Mouse (Mus musculus): Measurements from ENCODE around the gene Zfand3. TPM values are rescaled to one million over a fixed set of nuclear protein-coding genes. Genes with fewer than 3 reads are reported as not detected.
A peak's percentile ranks its signal among the peaks of the same experiment; 100 is the strongest.

The Zfand3 gene
- polyA plus RNA-seq, 1 experiment: 166 TPM

DNA sequence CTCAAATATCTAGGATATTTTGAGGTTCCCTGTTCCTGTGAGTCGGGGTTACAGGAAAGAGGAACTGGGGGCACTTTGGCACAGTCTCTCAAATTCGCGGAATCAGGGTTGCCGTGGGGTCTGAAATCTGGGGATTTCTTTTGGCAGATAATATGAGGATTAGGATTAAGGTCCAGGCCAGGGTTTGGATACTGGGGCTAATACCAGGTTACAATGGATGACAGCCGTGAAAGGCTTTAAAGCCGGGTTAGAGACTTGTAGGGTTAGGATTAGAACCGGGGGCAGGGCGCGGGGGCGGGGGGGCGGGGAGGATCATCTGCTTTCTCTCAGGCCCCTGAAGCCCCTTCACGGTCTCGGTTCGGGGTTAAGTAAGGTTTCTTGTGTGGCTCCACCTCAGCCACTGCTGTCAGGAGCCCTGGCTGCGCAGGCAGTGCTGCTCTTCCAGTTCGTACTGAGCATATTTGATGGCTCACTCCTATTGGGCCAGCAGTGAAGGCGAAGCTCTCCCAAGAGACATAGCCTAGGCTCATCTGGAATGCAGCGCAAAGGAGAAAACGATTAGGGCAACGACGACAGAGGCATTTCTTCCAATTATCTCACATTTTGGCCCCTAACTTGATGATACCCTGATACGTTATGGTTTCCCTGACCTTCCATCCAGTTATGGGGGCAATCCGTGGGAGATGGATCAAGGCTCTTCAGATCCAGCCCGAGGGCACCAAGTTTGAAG lies 5.8 kb upstream of the Zfand3 start:
- no peak for DNase-seq (ENCODE audit: low read depth)

DNA sequence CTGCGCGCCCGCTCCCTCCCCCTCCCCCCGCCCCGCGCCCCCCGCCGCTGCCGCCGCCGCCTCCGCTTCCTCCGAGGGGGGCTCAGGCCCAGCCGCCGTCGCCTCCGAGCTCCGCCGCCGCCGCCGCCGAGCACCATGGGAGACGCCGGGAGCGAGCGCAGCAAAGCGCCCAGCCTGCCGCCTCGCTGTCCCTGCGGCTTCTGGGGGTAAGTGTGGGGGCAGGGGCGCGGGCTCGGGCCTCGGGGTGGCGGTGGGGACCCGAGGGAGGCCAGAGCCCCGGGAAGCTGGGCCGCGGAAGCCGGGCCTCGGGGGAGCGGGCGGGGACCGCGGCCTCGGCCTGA lies 540 bp downstream of the Zfand3 start:
- DNase-seq (ENCODE audit: low read depth): no peak

DNA sequence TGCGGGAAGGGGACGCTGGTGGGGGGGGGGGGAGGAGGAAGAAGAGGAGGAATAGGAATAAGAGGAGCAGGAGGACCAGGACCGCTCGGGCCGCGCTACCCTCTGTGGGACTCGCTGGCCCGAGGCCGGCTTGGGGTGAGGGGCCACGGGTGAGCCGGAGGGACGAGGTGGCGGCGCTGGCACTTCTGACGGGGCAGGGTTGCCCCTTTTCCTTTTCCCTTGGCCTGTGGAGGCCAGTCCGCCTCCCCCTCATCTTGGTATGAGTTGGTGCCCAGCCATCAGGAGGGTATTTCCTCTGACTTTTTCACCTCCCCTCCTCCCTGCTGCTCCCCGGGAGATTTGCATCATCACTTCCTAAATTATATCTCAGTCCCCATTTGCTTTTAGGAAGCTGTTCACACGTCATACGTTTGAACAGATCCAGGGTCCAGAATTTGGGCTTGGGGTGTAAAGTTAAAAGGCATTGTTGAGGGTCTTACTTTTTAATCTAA lies 963 bp downstream of the Zfand3 start:
- DNase-seq (ENCODE audit: low read depth): no peak

DNA sequence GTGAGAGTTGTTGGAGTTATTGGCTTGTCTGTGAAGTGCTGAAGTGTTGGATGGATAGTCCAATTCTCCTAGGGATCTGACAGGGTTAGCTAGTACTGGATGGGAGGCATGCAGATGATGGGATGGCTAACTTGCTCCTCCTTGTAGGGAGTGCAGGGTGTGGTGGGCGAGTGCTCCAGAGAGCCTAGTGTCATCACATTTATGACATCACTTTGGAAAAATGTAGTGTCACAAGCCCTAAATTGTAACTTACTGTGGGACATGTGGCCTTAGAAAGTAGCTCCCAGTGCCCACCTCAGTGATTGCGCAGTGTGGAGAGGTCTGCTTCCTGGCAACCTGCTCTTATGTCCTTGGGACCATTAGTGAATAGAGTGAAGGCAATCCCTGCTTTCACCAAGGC lies 2.3 kb downstream of the Zfand3 start:
- DNase-seq (ENCODE audit: low read depth): no peak

DNA sequence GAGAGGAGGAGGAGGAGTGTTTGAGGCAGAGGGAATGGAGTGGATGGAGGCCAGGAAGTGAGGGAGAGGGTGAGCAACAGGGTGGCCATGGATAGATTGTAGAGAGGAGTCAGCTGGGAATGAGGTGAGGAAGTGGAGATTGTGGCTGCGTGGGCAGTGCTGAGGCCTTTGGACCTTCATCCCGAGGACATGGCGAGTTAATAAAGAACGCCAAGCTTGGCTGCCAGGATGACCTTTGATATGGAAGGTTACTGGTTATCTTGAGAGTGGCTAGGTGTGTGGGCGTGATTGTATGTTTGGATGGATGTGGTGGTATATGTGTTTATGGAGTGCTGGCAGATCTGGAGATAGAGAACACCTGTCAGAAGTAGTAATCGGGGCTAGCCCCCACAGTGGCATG lies 3.4 kb downstream of the Zfand3 start:
- DNase-seq (ENCODE audit: low read depth): no peak

DNA sequence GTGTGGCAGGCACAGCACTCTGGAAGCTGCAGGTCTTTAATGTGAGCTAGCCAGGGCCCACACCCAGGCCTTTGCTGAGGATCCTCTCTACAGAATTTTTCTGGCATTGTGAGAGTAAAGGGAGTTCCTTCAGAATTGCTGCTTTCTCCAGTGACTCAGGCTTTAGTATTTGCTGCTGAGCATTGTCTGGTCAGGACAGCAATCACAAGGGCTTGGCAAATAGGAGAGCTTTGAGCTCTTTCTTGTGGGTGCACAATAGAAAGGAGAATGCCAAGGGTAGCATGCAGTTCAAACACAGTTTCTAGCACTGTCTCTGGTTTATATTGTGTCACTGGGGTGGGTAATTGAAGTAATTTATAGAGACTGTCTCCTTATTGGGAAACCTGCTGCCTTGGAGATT lies 3.9 kb downstream of the Zfand3 start:
- no peak for DNase-seq (ENCODE audit: low read depth)

DNA sequence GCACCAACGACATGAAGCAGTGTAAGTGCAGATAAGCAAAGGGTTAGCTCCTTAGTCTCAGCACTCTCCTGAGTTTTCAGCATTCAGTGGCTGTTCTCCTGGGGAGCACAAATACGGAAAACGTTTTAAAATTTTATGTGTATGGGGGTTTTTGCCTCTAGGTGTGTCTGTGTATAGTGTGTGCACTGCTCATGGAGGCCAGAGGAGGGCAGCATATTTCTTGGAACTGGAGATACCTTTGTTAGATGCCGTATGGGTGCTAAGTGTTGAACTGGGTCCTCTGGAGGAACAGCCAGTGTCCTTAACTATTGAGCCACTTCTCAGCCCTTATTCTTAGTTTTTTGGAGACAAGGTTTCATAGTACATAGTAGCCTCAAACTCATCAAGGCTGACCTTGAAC lies 10.1 kb downstream of the Zfand3 start:
- DNase-seq (ENCODE audit: low read depth): no peak

DNA sequence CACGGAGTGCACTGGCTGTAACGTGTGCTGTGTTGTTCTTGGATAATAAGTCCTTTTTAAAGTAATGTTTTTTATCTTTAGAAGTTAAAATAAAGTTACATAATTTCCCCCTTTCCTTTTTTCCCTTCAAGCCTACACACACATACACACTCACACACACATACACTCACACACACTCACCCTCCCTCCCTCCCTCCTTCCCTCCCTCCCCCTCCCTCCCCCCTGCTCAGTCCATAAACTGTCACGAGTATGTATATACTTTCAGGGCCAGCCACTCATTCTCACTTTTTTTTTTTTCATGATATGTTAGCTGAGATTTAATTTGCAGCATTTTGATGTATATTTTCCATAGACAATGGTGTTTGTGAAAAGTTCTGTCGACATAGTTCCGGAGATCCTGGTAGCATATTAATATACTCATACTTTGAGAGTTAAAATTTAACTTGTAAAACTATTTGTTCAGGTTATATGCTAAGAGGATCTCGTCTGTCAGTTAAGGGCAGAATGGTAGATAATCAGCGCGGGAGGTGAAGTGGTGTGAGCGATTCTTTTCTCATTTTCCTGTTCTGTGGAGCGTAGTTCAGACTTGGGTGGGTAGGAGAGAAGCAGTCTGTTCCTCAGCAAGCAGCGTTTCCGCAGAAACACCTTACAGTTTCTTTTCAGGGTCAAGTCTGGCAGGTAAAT lies 14.5 kb downstream of the Zfand3 start:
- no peak for DNase-seq (ENCODE audit: low read depth)

DNA sequence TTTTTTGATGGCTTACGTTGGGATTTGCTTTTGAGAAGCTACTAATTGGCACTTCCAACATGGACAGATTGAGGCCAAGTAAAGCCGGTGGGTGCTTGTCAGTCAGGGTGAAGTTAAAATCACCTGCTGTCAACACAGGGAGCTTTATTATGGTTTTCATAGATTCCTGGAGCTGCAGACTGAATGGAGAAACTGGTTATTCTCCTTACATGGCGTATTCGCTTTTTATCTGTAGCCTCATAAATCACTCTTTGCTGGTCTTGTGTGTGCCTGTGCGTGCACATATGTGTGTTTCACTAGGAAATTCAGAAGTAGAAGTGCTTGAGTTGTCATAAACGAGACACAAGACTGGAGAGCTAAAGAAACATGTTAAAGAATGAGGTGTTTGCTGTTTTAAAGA lies 15.4 kb downstream of the Zfand3 start:
- no peak for DNase-seq (ENCODE audit: low read depth)

DNA sequence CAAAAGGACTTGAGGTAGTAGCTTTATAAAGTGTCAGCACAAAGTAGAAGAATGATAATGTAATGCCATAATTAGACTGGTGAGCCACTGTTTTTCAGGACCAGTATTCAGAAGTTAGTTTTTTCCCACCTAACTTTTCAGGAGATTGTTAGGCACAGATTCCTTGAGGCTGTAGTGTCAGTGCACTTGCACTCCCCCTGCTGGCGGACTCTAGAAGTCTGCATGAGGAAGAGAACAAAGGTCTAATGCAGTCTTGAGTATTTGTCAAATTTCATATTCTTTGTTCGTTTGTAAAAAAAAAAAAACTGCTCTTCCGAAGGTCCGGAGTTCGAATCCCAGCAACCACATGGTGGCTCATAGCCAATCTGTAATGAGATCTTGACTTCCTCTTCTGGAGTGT lies 20.1 kb downstream of the Zfand3 start:
- no peak for DNase-seq (ENCODE audit: low read depth)

DNA sequence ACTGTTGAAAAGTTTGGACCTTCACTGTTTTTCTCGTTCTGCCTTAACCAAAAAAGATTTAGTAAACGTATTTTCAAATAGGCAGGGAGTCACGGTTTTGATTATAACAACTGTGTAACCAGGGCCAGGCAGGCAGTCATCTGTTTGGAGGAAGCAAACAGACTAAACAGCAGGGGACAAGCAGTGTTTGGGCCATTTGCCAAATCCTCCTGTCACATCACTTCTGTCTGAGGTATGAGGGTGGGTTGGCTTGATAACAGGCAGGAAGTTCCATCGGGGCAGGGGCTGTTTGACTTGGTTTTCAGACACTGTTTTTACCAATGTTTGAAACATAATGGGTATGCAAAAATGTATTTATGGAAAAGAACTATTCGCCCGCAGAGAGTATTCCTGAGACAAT lies 22.1 kb downstream of the Zfand3 start:
- no peak for DNase-seq (ENCODE audit: low read depth)

DNA sequence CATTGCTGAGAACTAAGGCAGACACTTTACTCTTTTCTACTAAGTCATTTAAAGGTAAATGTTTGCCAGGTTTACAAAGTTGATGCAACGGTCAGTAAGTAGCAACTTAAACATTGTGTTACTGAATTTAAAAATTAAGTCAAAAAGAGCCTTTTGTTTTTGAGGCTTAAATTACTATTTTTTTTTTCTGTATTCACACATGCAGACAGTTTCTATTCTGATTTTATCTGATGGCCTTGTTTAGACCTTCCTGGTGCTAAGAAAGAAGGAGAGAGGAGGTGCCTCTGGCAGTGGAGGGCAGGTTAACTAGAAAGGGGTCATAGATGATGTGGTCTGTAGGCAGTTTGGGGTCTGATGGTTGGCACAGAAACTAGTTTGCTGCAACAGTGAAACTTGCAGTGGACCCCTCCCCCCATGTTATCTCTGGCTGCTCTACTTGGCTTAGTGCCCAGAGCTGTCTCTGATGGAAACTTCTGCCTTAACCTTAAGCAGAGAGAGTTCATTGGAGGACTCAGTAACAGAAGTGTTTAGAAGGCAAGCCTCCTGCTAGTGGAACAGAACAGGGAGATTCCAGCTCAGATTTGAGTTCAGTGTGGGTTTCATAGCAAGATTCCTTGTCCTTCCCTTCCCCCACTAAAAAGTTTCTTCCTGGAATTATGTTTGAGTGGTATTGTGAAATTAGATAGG lies 23.0 kb downstream of the Zfand3 start:
- DNase-seq (ENCODE audit: low read depth): no peak

DNA sequence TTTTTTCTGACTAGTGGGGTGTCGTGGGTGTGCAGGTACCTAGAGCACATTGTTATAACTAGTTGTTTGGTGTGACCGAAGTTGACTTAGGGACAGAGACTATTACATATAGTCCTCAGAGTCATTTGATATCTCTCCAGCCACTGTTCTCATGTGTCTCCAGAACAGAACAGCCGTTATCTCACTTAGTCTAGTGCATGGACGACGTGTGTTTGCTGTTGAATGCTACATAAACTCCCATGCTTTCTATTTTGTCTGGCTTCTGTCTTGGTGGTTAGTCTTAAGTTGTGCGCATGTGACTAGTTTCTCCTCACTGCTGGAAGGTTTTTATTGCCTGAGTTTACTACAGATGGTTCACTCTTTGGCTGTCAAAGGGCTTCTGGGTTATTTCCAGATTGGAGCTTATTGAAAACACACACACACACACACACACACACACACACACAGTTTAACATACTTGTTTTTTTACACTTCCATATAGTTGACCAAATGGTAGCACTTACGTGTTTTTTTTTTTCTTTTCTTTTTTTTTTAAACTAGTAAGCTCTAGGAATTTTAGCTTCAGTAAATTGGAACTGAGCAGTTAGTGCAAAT lies 25.2 kb downstream of the Zfand3 start:
- DNase-seq (ENCODE audit: low read depth): no peak

DNA sequence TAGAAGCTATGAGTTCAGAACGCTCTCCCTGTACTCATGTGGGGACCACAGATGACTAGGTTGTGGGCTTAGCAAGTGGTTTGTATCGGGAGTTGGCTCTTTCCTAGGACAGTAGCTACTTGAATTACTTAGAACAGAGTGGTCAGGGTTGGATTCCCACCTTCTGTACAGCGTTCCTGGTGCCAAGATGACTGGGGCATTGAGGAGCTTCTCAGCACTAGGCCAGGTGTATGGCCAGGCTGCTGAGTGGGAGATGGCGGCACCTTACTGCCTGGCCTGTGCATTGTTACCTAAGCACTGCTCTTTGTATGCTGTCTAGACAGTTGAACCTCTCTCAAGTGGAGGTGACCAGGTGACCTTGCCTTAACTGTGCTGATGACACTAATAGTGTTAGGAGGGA lies 28.3 kb downstream of the Zfand3 start:
- no peak for DNase-seq (ENCODE audit: low read depth)

DNA sequence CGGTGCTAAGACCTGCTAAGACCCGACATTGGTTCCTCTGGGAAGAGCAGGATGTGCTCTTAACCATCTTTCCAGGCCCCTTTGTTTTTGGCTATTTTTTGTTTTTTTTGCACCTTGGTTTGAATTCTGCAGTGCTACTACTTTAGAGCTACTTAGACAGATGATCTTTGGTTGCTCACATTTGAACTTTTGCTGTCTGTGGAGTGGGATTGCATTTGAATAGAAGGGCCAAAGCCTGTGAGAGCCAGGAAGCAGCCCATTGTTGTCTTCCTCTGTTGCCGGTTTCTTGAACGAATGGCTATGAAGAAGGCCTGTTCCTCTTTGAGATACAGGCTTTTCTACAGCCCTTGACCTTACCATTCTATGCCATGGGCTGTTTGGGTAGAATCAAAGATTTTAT lies 29.5 kb downstream of the Zfand3 start:
- no peak for DNase-seq (ENCODE audit: low read depth)

DNA sequence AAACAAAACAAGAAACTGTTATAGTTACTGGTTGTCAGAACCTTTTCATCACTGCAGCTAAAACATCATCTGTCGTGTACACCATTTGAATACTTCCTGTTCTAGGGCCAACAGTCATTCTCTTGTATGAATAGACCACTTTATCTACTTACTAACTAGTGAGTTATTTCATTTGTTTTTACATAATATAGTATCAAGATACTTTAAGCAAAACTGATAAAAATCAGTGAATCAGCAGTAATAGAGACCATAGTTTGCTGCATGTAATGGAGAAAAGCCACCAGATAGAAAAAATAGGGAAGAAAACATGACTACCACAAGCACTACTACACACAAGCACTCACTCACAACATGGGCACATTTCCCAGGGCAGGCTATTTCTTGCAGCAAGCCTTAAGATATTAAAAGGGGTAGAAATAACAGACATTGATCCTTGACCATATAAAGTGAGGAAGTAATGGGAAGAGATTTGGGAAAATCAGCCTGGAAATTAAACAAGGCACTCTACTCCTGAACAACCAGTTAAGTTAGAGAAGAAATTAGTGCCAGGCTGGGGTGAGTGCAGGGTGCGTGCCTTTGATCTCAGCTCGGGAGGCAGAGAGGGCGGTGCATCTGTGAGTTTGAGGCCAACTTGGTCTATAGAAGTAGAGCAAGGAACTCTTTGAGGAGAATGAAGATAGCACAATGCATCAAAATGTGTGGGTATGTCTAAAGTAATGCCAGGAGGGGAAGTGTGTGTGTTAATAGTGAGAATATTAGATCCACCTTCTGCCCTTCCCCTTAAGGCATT lies 30.9 kb downstream of the Zfand3 start:
- DNase-seq (ENCODE audit: low read depth): no peak

DNA sequence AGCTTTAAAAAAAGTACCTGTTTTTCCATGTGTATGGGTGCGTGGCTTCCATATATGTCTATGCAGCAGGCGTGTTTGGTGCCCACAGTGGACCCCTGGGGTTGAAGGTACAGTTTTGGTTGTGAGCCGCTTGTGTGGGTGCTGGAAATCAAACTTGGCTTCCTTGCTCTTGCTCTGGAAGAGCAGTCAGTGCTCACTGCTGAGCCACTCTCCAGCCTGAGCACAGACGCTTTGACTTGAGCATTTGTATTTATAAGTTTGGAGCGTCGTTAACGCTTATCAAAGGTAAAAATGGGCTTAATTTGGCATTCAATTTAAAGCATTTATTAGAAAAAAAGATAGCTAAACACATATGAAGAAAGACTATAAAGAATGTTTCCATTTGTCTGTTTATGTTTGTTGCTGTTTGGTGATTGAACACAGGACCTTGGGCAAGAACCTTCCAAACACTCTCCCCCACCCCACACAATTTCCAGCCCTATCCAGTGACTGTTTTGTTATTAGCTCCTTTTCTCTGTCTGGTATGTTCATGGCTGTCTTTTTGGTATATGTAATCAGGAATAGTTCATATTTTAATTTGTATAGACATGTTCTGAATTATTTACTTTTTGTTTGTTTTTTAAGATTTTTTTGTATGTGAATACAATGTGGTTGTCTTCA lies 38.8 kb downstream of the Zfand3 start:
- DNase-seq (ENCODE audit: low read depth): no peak

DNA sequence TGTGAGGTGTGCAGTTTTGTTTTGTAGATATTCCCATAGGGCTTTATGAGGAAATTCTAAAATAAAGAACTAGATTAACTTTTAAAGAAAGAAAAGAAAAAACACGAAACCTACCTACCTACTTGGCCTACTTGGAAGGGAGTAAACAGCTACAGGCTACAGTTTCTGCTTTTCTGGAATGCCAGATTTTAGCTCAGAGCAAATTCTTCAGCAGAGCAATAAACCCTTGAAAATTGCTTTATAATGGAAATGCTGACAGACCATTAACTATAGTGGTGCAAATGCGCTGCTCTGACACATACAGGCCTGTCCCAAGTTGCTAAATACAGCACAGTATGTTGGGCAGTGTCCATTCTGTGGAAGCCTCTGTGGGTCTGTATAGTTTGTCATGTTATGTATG lies 40.6 kb downstream of the Zfand3 start:
- DNase-seq (ENCODE audit: low read depth): peak; percentile 63

DNA sequence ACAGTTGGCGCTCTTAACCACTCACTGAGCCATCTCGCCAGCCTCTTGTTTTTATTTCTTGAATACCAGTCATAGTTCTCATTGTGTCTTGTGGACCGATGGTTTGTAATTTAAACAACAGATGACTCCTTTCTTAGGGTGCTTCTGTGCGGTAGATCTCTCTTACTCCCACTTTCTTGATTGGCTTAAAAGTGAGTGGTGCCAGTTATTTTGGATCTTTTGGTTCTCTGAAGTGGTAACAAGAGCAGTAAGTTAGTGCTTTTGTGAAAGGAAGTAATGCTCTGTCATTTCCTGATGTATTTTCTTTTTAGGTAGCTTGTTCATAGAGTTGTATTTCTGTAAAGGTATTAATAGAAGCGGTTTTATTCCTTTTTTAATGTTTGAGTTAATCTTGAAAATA lies 42.1 kb downstream of the Zfand3 start:
- no peak for DNase-seq (ENCODE audit: low read depth)

DNA sequence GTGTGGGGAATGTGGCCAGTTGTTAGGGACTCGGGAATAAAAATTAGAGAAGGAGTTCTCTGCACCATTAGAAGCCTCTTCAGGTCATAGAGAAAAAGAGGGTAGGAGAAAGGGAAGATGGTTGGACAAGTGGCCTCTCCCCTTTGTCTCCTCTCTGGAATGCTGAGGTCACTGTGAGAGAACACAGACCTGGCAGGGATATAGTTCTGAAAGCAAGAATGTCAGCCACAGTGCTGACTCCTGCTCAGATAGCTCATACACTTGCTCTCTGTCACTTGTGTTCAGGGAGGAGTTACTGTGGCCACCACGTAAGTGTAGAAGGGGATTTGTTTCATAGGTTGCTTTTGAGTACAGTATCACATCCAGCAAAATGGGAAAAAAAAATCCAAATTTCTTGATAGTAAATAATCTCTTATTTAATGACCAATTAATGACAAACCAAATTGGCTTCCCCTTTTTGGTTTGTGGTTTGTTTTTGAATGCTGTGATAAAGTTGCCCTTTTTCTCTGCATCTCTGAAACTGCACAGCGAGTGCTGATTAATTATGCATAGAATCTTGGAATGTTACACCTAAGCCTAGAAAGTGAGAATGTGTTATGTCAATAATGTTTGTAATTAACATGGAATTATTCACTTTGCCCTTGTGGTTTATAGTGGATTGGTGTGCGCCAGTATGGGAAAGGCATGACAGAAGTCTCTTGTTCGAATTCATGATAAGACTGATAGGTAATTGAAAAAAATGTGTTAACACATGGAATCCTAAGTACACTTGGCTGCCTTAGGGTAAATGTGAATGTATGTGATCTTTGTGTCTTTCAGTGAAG lies 47.2 kb downstream of the Zfand3 start:
- DNase-seq (ENCODE audit: low read depth): no peak
